Mouse (Mus musculus): Measurements from ENCODE around the gene 4930523C07Rik.

4930523C07Rik gene

DNA sequence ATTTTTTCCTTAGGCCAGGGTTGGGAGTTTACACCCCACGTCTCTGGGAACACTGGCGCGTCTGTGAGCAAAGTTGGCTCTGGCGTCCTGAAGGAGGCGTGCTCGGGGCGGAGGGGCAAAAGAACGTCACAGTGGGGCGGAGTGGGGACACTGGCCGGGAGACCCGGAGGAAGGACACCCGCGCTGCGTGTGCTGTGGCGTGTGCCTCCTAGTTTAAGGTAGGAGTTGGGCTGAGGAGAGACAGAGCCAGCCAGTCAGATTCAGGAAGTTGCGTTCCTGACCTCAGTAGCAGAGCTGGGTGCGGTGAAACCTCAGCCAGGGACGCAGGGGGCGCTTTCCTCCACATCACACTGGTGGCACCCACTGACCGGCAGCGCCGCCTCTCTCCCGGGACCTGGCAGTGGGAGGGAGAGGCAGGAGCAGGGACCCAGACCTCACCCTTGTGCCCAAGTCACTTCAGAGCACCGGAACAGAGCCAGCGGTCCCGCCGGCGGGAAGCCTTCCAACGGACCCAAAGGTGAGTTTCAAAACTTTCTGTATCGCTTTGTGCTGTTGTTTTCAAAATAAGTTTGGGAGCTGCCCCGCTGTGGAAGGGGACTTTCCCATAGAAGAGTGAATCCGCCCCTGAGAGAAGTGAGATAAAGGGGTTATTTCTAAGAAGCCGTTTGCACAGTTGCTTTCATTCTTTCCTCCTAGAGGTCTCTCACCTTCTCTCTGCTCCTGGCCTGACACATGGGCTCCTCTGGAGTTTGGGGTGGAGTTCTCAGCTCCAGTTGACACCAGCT, at the start of gene 4930523C07Rik:
TSS of gene 4930523C07Rik (plus strand) at position 146 of the 785 bp plus-strand sequence.
- in situ Hi-C loops (cut with MseI, MboI) = no loop called here

- in situ Hi-C loops (cut with MseI, MboI) = no loop called here
Measured at GRCm38 (mm10) chr1:159997329-159997728, 46.9 kb upstream of the 4930523C07Rik start.

- in situ Hi-C loops (cut with MseI, MboI) = no loop called here
Measured at GRCm38 (mm10) chr1:159998349-159998748, 45.8 kb upstream of the 4930523C07Rik start.

DNA sequence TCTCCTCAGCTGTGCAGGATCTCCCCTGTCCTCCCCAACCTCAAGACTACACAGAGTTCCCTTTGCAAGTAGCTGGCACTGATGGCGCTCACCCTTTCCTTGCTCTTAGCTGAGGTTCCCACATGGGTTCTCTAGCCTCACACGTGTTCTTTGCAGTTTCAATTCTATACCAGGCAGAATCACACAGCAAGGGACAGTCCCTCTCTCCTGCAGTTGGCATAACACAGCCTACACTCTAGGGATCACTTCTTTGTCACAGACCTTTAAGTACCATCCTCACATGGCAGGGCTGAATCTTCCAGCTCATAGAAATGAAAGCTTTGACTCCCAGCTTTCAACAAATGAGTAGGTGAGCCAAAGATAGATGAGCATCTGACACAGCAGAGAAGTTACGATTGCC, 45.0 kb upstream of the 4930523C07Rik start:
- in situ Hi-C loops (cut with MseI, MboI) = no loop called here

GRCm38 (mm10) chr1:160005319-160005718, 38.9 kb upstream of the 4930523C07Rik start:
- in situ Hi-C loops (cut with MseI, MboI) = no loop called here

DNA sequence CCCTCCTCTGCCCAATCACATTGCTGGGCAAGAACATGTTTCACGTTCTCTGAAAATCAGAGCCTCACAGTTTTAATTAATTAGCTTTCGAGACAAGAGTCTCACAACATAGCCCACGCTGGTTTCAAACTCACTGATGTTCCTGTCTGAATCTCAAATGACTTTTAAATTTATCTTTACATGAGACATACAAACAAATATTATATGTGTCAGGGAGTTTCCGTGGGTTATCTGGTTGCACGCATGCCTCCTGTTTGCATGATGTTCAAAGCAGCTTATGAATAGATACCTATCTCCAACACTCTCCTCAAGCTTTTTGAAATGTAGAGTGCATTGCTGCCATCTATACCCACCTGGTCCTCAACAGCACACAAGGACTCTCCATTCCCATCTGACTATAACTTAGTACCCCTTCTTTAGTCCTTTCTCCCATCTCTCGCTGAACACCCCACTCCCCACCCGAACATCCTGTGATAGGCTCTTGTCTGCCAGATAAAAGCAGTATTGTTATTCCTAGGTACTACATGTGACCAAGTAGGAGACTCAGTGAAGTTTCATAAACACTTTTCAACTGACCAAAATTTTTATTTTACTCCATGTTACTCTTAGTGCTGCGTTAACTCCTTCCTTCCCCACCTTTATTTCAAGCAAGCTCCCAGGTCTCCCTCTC, 37.1 kb upstream of the 4930523C07Rik start:
- in situ Hi-C loops (cut with MseI, MboI) = no loop called here

DNA sequence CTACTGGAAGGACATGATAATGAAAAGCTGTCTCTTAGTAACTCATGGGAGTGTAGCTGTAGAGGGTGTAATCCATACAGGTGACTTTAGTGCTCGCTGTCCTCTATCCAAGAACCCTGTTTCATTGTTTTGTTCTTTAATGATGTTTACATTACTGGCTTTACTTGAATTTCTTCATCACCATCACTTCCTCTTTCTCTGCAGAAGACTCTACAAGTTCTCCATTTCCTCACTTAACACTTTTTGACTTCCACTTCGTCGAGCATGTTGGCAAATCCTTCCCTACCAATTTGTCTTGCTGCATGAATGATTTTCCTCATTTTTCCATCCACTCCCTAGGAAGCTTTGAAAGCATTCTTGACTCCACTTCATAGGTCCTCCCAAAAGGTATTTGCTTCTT, 31.1 kb upstream of the 4930523C07Rik start:
- in situ Hi-C loops (cut with MseI, MboI) = no loop called here

DNA sequence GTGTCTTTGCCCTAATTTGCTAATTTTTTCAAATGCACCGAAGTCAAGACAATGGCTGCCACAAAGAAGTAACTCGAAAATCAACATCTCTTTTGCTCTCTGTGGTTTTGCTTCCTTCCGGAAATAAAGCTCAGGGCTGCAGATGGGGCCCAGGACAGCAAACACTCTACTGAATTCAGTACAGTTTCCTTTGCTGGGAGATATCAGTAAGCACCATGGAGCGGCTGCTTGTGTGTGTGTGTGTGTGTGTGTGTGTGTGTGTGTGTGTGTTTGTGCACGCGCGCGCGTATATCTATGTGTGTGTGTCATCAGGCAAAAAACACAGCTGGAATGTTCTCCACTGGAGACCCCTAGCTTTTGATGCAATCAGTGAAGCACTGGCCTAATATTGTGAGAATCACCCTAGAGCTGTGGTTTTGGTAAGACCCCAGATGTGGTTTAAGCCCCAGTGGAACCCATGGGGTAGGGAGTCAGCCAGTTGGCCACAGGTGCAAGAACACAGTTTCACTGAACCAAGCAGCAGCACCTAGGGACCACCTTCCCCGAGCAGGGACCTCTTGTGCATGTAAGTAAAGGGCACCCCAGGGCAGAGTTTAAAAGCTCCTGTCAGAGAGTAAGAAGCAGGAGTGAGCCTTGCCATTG, 19.7 kb upstream of the 4930523C07Rik start:
- in situ Hi-C loops (cut with MseI, MboI) = no loop called here

- in situ Hi-C loops (cut with MseI, MboI) = no loop called here
Measured at GRCm38 (mm10) chr1:160025146-160025894, 18.9 kb upstream of the 4930523C07Rik start.

- in situ Hi-C loops (cut with MseI, MboI) = no loop called here
Measured at GRCm38 (mm10) chr1:160025895-160026255, 18.3 kb upstream of the 4930523C07Rik start.

GRCm38 (mm10) chr1:160027939-160028338, 16.2 kb upstream of the 4930523C07Rik start:
- in situ Hi-C loops (cut with MseI, MboI) = no loop called here

- in situ Hi-C loops (cut with MseI, MboI) = no loop called here
Measured at GRCm38 (mm10) chr1:160033948-160034598, 10.1 kb upstream of the 4930523C07Rik start.

DNA sequence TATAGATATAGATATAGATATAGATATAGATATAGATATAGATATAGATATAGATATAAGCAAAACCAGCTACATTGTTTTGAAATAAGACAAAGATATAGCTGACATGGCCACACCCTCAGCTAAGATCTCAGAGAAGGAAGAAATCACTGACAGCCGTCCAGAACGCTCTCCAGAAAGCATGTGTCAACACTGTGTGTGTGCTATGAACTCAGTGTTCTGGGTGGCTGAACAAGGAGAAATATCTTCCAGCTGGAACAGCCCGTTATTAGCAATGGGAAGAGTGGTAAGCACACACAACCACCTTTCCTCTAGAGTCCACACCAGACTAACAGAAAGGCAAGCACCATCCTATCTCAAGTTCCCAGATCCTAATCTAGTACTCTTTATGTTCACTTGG, 8.6 kb upstream of the 4930523C07Rik start:
- in situ Hi-C loops (cut with MseI, MboI) = no loop called here

DNA sequence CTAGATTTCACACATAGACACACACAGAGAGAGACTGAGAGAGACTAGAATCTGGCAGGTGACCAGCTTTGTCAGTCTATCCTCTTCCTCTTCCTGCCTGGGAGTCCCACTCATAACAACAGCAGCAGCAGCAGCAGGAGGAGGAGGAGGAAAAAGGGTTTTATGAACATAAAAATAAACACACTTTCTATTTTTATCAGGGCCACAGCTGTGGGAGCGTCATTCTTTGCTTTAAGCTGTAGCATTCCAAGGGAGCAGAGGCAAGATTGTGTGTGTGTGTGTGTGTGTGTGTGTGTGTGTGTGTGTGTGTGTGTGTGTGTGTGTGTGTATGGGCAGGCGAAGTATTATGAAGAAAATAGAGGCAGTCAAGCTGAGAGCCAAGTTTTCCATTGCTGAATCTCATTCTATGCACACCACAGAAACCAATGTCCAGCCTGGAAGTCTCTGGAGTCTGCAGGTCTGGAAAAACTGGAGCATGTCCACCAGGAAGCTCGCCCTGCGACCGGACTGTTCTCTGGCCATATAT, 7.1 kb upstream of the 4930523C07Rik start:
- in situ Hi-C loops (cut with MseI, MboI) = no loop called here

DNA sequence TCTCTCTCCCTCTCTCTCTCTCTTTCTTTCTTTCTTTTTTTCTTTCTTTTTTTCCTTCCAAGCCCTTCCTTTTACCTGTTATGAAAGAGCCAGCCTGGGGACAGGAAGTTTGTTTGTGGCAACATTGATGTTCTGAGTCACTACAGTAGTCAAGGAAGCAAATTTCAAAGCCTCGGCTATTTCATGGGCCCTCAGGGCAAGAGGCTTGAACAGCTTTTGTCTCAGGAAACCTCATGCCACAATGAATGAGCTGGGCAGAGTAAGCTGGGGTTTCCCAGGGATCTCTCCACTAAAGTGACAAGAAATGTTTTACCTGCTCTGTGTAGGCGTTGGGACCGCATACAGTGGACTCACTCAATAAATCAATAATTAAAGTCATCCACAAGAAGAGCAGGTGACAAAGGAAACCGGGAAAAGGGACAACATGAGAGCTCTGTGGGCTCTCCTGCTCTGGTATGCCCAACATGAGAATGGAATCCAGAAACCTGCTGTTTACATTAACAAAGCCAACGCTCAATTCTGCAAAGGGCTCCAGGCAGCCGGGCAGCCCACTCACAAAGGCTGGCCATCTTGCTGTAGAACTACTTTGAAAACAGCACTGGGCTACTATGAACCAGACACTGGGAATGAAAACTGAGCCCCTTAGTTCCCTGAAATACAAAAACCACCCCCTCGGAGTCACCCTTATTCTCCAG, 4.1 kb upstream of the 4930523C07Rik start:
- in situ Hi-C loops (cut with MseI, MboI) = no loop called here

DNA sequence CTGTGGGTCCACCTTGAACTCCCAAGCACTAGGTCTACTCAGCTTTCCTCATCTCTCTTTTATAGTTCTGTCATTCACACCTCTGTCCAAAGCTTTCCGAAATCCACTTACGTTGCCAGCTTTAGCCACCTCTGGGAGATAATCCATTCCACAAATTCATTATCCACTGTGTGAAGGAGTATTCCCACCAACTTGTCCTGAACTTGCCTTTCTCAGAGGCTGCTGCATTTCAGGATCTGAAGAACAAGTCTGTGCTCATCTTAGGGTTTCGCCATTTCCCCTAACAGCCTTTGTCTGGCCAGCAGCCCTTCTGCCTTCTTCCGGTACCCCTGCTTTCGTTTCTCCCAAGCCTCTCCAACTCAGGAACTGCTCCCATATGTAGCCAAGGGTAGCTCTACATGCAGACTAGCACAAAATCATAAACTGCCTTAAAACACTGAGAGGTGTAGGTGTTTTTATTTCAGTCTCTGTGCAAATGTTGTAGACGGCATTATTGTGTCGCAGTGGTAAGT, 2.9 kb upstream of the 4930523C07Rik start:
- in situ Hi-C loops (cut with MseI, MboI) = no loop called here

DNA sequence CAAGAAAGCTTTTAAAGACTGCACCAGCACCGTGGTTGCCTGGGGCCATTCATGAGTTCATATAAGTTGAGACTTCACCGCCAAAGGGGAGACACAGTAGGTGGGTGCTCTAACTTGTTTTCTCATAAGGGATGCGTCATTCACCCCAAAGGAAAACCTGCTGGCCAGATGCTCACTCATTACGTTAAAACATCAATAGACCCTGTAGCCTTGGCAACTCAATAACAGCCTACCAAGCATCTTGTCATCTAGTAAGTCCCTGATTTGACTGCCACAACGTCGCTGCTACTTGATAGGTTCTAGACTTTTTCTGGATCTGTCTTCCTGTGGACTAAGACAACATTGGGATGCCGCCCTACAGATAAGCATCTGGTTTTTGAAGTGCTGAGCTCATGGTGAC, 1.8 kb upstream of the 4930523C07Rik start:
- in situ Hi-C loops (cut with MseI, MboI) = no loop called here

DNA sequence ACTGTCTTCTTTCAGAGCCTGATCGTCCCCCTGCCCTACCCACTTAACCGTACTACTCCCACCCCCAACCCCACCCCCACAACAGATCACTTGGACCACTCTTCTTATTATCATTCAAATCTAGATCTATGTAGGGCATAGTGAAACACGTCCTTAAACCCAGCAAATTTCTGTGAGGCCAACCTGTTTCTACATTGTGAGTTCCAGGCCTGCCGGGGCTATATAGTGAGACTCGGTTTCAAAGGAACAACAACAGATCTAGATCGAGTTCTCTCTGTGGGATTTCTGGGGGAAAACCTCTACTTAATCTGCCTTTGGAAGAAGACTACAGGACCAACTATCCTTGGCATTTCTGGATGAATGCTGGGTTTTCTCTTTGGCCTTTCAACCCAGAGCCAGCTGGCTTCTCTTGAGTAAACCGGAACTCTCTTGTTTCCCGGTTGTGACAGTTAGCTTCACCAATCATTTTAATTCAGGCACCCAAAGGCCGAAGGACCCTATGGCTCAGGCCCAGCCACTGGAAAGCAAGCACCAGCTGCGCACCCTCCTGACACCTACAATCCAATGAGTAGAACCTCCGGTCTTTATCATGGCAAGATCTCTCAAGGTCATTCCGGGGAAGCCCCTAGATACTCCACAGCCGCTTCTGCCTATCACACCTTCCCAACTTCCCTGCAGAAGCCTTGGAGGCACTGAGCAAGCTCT, 759 bp upstream of the 4930523C07Rik start:
- in situ Hi-C loops (cut with MseI, MboI) = no loop called here

DNA sequence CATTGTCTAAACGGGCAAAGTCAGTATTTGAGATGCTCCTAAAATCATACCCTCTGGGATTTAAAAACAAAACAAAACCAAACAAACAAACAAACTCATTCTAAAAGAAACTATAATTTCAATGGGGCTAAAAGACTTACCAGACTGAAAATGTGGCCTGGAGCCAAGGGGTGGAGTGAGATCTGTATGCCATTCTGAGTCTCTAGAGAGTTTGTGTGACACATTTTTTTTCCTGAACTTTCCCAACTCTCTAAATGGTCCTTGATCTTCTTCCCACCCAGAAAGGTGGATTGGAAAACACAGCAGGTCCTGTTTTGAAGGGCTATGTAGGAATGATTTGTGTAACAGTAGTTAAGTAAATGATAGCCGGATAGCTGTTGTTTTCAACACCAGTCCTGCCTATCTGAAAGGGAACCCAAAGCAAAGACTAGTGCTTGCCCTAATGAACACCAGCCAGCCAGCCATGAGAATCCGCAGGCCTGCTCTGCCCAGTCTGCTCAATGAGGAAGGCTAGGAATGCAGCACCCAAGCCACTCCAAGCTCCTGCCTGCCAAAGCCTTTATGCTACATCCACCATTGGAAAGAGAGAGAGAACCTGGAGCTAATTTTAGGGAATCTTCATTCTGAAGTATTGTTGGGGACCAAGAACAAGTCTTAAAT, 1.0 kb downstream of the 4930523C07Rik start:
- in situ Hi-C loops (cut with MseI, MboI) = no loop called here

Measured in mouse trophoblast stem cell (cell line).